Mouse (Mus musculus) lung, adult 2 months (tissue): ENCODE results near the gene Ccnb1.

Experiments
- CTCF ChIP-seq: fragments of 200-500 bp; IDR thresholded peaks from 2 replicates; pipeline ENCODE4 v1.5.1; 2011; ENCODE audit warnings: mild to moderate bottlenecking, low read length, control low read depth; ENCODE audit not compliant: insufficient read depth
- POLR2A ChIP-seq: fragments of 200-500 bp; IDR thresholded peaks from 2 replicates; pipeline ENCODE4 v1.6.1; 2011; ENCODE audit warnings: low read depth, mild to moderate bottlenecking, control low read depth, low read length, borderline replicate concordance; ENCODE audit errors: extremely low read depth

DNA sequence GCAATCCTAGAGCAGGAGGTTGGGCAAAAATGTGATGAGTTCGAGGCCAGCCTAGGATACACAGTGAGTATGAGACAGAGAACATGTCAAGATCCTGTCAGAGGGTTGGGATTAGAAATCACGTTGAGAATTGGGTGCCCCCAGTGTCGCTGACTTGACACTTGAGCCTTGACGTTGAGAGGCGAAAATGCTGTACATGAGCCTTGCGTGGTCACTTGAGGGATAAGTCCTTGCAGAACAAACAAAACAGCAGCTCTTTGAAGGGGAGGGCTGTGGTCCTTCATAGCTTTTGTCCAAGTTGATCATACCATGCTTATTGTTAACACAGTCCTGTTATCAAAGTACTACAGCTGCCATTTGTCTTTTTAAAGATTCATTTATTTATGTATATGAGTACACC lies 9.7 kb downstream of the Ccnb1 start:
- TF ChIP-seq CTCF (no peak), POLR2A (no peak)
